Mouse (Mus musculus) B cell, adult 67 days (primary cell): ENCODE measurements around the gene Ssc4d. TPM values are rescaled to one million over a fixed set of nuclear protein-coding genes. Genes with fewer than 3 reads are reported as not detected.

Experiments used
- total RNA-seq, 2 experiments: library from RNA; stranded (reverse); gene quantifications; 4 replicates each; pipeline ENCODE4 v1.2.4; 2023

The Ssc4d gene
- 1 to 10 TPM in 1 of 2 experiments, under 1 TPM in 1; 0.80 to 2.8 TPM for total RNA-seq

DNA sequence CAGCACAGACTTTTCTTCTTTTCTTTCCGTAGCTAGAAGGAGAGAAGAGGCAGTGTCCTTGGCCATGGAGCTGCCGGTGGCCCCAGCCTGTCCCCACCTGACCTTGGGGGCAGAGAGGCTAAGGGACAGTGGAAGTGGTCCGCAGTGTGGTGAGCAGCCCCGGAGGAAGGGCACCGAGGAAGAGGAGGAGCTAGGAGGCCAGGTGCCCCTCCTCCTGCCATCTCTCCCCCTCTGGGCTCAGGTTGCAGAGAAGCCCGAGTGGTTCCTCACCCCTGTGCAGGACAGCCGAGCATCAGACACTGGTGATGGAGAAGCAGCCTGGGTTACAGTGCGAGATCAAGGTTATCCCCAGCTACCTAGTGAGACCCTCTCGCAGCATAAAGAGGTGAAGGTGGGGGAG is at the start of gene Ssc4d:
Ssc4d (minus strand) TSS at position 167 of the 400 bp plus-strand sequence.

DNA sequence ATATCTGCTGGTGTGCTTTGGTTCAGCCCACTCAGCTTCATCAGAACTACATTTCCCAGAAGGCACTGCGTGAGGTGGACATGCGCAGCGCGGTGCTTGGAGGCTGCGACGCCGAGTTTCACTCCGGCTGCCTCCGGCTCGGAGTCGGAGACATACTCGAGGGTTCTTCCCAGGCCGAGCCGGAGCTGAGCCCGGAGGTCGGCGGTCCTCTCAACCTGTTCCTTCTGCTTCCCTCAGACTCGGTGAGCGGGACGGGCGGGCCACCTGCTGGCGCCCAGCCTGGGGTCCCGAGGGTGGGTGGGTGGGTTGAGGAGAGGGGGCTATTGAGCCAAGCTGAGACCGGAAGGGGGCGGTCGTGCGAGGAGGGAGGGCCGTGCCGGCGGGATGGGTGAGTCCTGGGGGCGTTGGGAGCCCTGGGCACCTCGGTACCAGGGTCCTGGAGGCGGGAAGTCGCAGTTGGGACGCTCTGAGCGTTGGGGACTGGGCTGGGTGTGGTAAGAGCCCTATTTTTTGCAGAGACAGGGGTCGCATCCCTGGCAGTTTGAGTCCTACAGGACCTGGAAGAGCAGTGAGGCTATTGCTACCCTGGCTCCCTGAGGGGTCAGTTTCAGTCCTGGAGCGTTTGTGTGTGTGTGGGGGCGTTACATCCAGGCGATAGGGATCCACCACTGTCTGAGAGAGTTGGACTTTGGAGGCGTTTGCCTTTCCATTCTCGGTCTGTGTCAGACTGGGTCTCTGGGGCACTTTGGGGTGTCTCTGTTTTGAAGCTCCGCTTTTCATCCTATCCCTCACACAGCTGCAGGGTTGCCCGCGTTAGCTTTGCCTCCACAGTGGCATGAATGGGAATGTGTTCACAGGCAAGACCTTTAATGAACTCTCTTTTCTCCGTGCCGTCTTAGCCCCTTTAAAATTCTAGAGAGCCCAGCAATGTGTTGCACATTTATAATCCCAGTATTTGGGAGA is 20.7 kb upstream of the Ssc4d start, which contains the start of gene Dtx2:
Dtx2 (plus strand) TSS at position 76 of the 963 bp plus-strand sequence.

DNA sequence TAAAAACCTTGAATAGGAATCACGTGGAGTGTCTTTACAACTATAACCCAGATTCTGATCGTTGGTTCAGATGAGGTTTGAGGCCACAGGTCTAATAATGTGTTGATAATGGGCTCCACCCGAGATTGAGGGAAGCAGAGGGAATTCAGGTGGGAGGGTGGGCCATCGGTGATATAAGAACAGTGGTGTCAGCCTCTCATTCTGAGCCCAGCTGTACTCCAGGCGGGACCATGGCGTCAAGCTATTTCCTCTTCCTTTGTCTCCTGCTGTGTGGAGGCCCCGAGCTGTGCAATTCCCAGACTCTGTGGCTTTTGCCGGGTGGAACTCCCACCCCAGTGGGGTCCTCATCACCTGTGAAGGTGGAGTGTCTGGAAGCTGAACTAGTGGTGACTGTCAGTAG is 5.6 kb upstream of the Ssc4d start, which contains the start of gene Zp3:
Zp3 (plus strand) TSS at position 196 of the 400 bp plus-strand sequence.

DNA sequence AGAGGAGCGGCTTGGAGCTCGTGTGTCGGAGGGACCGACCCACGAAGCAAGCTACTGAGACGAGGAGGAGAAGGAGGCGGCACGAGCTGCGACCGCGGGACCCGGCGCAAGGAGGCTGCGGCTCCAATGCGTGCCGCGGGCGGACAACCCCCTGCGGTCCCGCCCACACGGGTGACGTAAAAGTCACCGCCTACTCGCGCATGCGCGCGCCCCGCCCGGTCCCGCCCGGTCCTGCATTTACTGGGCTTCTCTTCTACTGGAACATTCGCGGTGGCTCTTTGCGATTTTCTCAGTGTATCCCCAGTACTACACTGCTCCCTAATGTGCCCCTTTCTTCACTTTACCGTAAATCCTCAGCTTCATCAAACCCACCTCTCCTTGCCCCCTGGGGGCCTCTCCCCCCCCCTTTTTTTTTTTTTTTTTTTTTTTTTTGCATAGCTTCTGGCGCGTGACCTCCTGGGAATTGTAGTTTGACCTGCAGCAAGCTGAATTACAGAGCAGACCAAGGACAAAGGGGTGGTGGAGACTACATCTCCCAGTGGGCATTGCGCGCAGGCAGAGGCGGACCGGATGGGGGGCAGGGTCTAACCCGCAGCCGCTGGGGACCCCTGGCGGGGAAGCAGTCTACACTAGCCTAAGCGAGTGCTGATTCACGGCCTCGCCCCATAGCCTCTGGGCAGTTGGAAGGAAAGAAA is 39.7 kb downstream of the Ssc4d start, which contains the start of gene Ywhag:
Ywhag (minus strand) TSS at position 136 of the 695 bp plus-strand sequence.

Other genes with a start within 250 kb of the Ssc4d start
- gene Tmem120a, start 230.1 kb downstream of the Ssc4d start, total RNA-seq, result 10 to 100 TPM; 13.6 to 21.1 TPM
- gene Styxl1, start 196.1 kb downstream of the Ssc4d start, total RNA-seq, result not detected
- gene Mdh2, start 196.1 kb downstream of the Ssc4d start, total RNA-seq, result 100 to 1,000 TPM; 153 to 177 TPM
- gene Srrm3, start 167.6 kb downstream of the Ssc4d start, total RNA-seq, result not detected
- 1 to 10 TPM in 1 of 2 experiments, not detected in 1; 1.7 TPM for gene Hspb1, start 86.6 kb downstream of the Ssc4d start, total RNA-seq
- 100 to 1,000 TPM; 100 to 105 TPM for gene Ywhag, start 39.9 kb downstream of the Ssc4d start, total RNA-seq
- gene Zp3, start 5.6 kb upstream of the Ssc4d start, total RNA-seq, result not detected
- 10 to 100 TPM; 35.6 to 36.0 TPM for gene Dtx2, start 20.3 kb upstream of the Ssc4d start, total RNA-seq
- gene Upk3b, start 64.0 kb upstream of the Ssc4d start, total RNA-seq, result under 1 TPM; 0.50 to 0.64 TPM
- gene Upk3bl, start 80.0 kb upstream of the Ssc4d start, total RNA-seq, result not detected
- 10 to 100 TPM; 12.1 to 21.2 TPM for gene Rasa4, start 109.4 kb upstream of the Ssc4d start, total RNA-seq
- 10 to 100 TPM; 79.3 to 86.2 TPM for gene Polr2j, start 142.1 kb upstream of the Ssc4d start, total RNA-seq
- 10 to 100 TPM; 31.9 to 33.3 TPM for gene Lrwd1, start 161.5 kb upstream of the Ssc4d start, total RNA-seq
- gene Alkbh4, start 161.6 kb upstream of the Ssc4d start, total RNA-seq, result 10 to 100 TPM; 16.6 to 20.9 TPM
- gene Orai2, start 196.2 kb upstream of the Ssc4d start, total RNA-seq, result 10 to 100 TPM; 68.9 to 71.4 TPM
- gene Prkrip1, start 224.4 kb upstream of the Ssc4d start, total RNA-seq, result 10 to 100 TPM; 28.0 to 31.5 TPM